8 mouse cellular contexts compared by ENCODE assay signal in the genomic region with DNA sequence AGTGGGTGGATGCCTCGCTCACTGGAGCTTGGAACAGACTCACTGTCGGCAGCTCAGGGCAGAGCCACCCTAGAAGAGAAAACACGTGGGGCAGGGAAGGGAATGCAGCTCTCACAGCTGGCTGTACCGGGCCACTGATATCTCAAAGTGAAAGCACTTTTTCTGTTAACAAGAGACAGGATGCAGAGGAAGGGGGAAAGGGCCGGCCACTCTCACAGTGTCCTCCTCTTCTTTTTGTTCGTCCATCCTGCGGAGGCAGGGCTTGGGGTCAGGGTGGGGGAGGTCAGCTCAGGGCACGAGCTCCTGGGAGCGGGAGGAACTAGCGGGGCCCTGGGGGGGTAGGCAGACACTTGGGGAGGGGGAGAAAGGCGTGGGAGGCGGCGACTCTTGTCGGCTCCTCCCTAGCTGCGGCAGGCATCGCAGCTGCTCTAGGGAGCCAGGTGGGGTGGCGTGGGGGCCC.
DNase-seq lines count a peak whose midpoint lies in the region; ATAC-seq and TF ChIP-seq lines count a peak whose summit lies in the region.

No protein-coding gene starts in this region.

- no peaks in the 10 kb centered on the region for H3K27me3 ChIP-seq in forebrain, embryonic 13.5 days
- H3K27me3 ChIP-seq in hindbrain, postnatal 0 days (ENCODE audit: insufficient read depth, low read length), result no peaks in the 10 kb centered on the region
- H3K27me3 ChIP-seq in liver, embryonic 13.5 days, result no peaks in the 10 kb centered on the region
- no peaks in the 10 kb centered on the region for H3K27me3 ChIP-seq in myocyte (ENCODE audit: control insufficient read depth, insufficient read depth, insufficient read length)

- DNase-seq in spleen, adult 12 weeks (ENCODE audit: low spot score), result peak; percentile 2
- DNase-seq in spleen, postnatal 14 days (ENCODE audit: low spot score in 2 of 2), result no peak
- no peak for DNase-seq in hindbrain, postnatal 0 days (ENCODE audit: low spot score)
- DNase-seq in liver, embryonic 13.5 days, result peak; percentile 7
- DNase-seq in thymus, postnatal 14 days, result peak; percentile 73
- no peak for DNase-seq in right cerebral cortex, postnatal 4 days

- no peak for TF ChIP-seq POLR2A in myocyte (IDR thresholded peaks at IDR 0.05; ENCODE audit: insufficient read length, low read depth)

- peak overlapping the region; percentile 17; the same call in 1 of the 2 replicates for H3K4me3 ChIP-seq in forebrain, embryonic 13.5 days
- peak overlapping the region; percentile 26 for H3K4me3 ChIP-seq in hindbrain, postnatal 0 days (ENCODE audit: low read length)
- peak overlapping the region; percentile 49 for H3K4me3 ChIP-seq in liver, embryonic 13.5 days (replicated peaks)
- peak overlapping the region; percentile 47 for H3K4me3 ChIP-seq in myocyte

- no peak overlapping the region for H3K27ac ChIP-seq in forebrain, embryonic 13.5 days
- H3K27ac ChIP-seq in hindbrain, postnatal 0 days, result no peak overlapping the region
- no peak overlapping the region for H3K27ac ChIP-seq in liver, embryonic 13.5 days

- 0 out of 2 replicates have a peak, but pooled peaks cover 8% of the 10 kb centered on the region for H3K36me3 ChIP-seq in forebrain, embryonic 13.5 days (ENCODE audit: poor library complexity, severe bottlenecking)
- no peaks in the 10 kb centered on the region for H3K36me3 ChIP-seq in hindbrain, postnatal 0 days (ENCODE audit: insufficient read depth, low read length)
- H3K36me3 ChIP-seq in liver, embryonic 13.5 days, result no peaks in the 10 kb centered on the region
- no peaks in the 10 kb centered on the region for H3K36me3 ChIP-seq in myocyte (ENCODE audit: control insufficient read depth, insufficient read depth)

- no peaks in the 10 kb centered on the region for H3K9me3 ChIP-seq in forebrain, embryonic 13.5 days (replicated peaks)
- H3K9me3 ChIP-seq in hindbrain, postnatal 0 days (ENCODE audit: low read length), result no peaks in the 10 kb centered on the region
- H3K9me3 ChIP-seq in liver, embryonic 13.5 days (replicated peaks), result no peaks in the 10 kb centered on the region

- H3ac ChIP-seq in myocyte (ENCODE audit: control insufficient read depth, insufficient read length), result peak overlapping the region; percentile 13

- WGBS in forebrain, embryonic 13.5 days, result 52% methylated on average over 17 of the region's 17 CpGs
- WGBS in hindbrain, postnatal 0 days, result 20% methylated on average over 17 of the region's 17 CpGs
- 28% methylated on average over 17 of the region's 17 CpGs for WGBS in liver, embryonic 13.5 days (ENCODE audit: insufficient replicate concordance)

- ATAC-seq in forebrain, embryonic 13.5 days, result 0 out of 2 replicates have a peak, but pooled peaks have one; percentile 41
- peak; percentile 62; the same call in 1 of the 2 replicates for ATAC-seq in hindbrain, postnatal 0 days
- ATAC-seq in liver, embryonic 13.5 days (ENCODE audit: low read depth), result no peak

- H3K9ac ChIP-seq in forebrain, embryonic 13.5 days, result no peak overlapping the region; the same call in 1 of the 2 replicates
- H3K9ac ChIP-seq in hindbrain, postnatal 0 days (replicated peaks; ENCODE audit: low read length), result no peak overlapping the region
- peak overlapping the region; percentile 36; the same call in 1 of the 2 replicates for H3K9ac ChIP-seq in liver, embryonic 13.5 days

- H3K79me2 ChIP-seq in myocyte (ENCODE audit: control insufficient read depth, insufficient read depth), result no peaks in the 10 kb centered on the region

- no peaks in the 10 kb centered on the region for H3K4me1 ChIP-seq in forebrain, embryonic 13.5 days
- H3K4me1 ChIP-seq in hindbrain, postnatal 0 days (ENCODE audit: insufficient read depth, low read length), result no peaks in the 10 kb centered on the region
- no peaks in the 10 kb centered on the region for H3K4me1 ChIP-seq in liver, embryonic 13.5 days (replicated peaks)

- peak overlapping the region; percentile 54 for H3K4me2 ChIP-seq in forebrain, embryonic 13.5 days
- H3K4me2 ChIP-seq in hindbrain, postnatal 0 days (ENCODE audit: low read depth, low read length), result peak overlapping the region; percentile 61
- H3K4me2 ChIP-seq in liver, embryonic 13.5 days, result peak overlapping the region; percentile 62
- H3K4me2 ChIP-seq in myocyte (ENCODE audit: low read depth), result peak overlapping the region; percentile 73

- TF ChIP-seq CTCF in hindbrain, postnatal 0 days (IDR thresholded peaks at IDR 0.05; ENCODE audit: low read depth), result no peak

TF ChIP-seq in myocyte, 11 proteins besides CTCF, POLR2A, EP300 and RAD21:
- TF ChIP-seq MYOD1 (IDR thresholded peaks at IDR 0.05; ENCODE audit: control insufficient read depth in 1 of 3, insufficient read length in 2 of 3, low read depth in 2 of 3), result peak in 2 of 3 experiments; percentile 45 to 62
- TF ChIP-seq USF1 (IDR thresholded peaks at IDR 0.05; ENCODE audit: low read depth), result peak; percentile 51
- TF ChIP-seq SRF (IDR thresholded peaks at IDR 0.05; ENCODE audit: control insufficient read depth, insufficient read length, low read depth), result no peak
- no peak for TF ChIP-seq POLR2AphosphoS2 (IDR thresholded peaks at IDR 0.05; ENCODE audit: insufficient read length, low read depth)
- peak in 2 of 3 experiments; percentile 65 to 66 for TF ChIP-seq MYOG (IDR thresholded peaks at IDR 0.05; ENCODE audit: control insufficient read depth in 1 of 3, insufficient read depth in 1 of 3, insufficient read length in 2 of 3, low read depth in 2 of 3)

Comparison
In these comparisons a context has a peak if more than half of its experiments do, and no peak if none do; other contexts are left out.
1. DNase-seq: peak in spleen, adult 12 weeks (single experiment), liver, embryonic 13.5 days (single experiment) and thymus, postnatal 14 days (single experiment); none in spleen, postnatal 14 days (0 of 2), hindbrain, postnatal 0 days (single experiment) and right cerebral cortex, postnatal 4 days (single experiment).
2. Peak in every context shown above with its lines, with median percentiles within 50 percentile points of each other: H3K4me2 ChIP-seq and H3K4me3 ChIP-seq.